Mouse (Mus musculus) kidney, embryonic 14.5 days (tissue): ENCODE data around the gene Prtg. TPM values are rescaled to one million over a fixed set of nuclear protein-coding genes. Genes with fewer than 3 reads are reported as not detected.
A peak's percentile ranks its signal among the peaks of the same experiment; 100 is the strongest.

Experiments used
- ATAC-seq: fragments of 200-750 bp; cut with Nextera tagmentation; 2 replicates; pipeline ENCODE4 v1.8.0; 2017; ENCODE audit warnings: moderate number of reproducible peaks, mild to moderate bottlenecking, moderate TSS enrichment, moderate library complexity; ENCODE audit not compliant: low FRiP score, low TSS enrichment
- H3K27ac ChIP-seq: fragments of 300-500 bp; sonication (generic); 2 replicates; pipeline ENCODE4 v1.5.1; 2014; ENCODE audit warnings: low read depth, mild to moderate bottlenecking, low read length, moderate library complexity, mixed read lengths
- H3K27me3 ChIP-seq: fragments of 300-500 bp; sonication (generic); 2 replicates; pipeline ENCODE4 v1.6.1; 2014; ENCODE audit warnings: mild to moderate bottlenecking, low read length; ENCODE audit not compliant: control insufficient read depth, insufficient read depth
- H3K36me3 ChIP-seq: fragments of 300-500 bp; sonication (generic); 2 replicates; pipeline ENCODE4 v1.6.1; 2014; ENCODE audit warnings: low read length, mixed read lengths; ENCODE audit not compliant: control insufficient read depth, insufficient read depth
- H3K4me1 ChIP-seq: fragments of 300-500 bp; sonication (generic); 2 replicates; pipeline ENCODE4 v1.6.1; 2014; ENCODE audit warnings: low read length, mixed read lengths; ENCODE audit not compliant: control insufficient read depth, insufficient read depth
- H3K4me2 ChIP-seq: fragments of 300-500 bp; sonication (generic); replicated peaks from 2 replicates; pipeline ENCODE4 v1.6.1; 2014; ENCODE audit warnings: low read depth, mild to moderate bottlenecking, low read length
- H3K4me3 ChIP-seq: fragments of 300-500 bp; sonication (generic); 2 replicates; pipeline ENCODE4 v1.5.1; 2014; ENCODE audit warnings: mild to moderate bottlenecking, low read length
- H3K9ac ChIP-seq: fragments of 300-500 bp; sonication (generic); 2 replicates; pipeline ENCODE4 v1.6.1; 2014; ENCODE audit warnings: low read depth, mild to moderate bottlenecking, low read length, moderate library complexity
- H3K9me3 ChIP-seq: fragments of 300-500 bp; sonication (generic); 2 replicates; pipeline ENCODE4 v1.6.1; 2016; ENCODE audit warnings: low read length; ENCODE audit not compliant: control insufficient read depth
- WGBS: fragments of 180-500 bp; shearing (Covaris S2); extraction: QIAGEN DNeasy Blood & Tissue Kit; methylation state at CpG from one replicate; pipeline ENCODE4 v1.1.7; 2014; 5-methylcytosine and 5-hydroxymethylcytosine counted together
- polyA plus RNA-seq: library from polyadenylated mRNA; unstranded; fragments of >200 nt; fragmentation: Nextera tagmentation; extraction: Ambion mirVana; gene quantifications from 2 replicates; pipeline ENCODE4 v1.2.1, GENCODE M21; 2014

Gene Prtg
- polyA plus RNA-seq, 1 experiment from 2014 or later, result 4.6 TPM

GRCm38 (mm10) chr9:72803280-72803679 is 3.4 kb upstream of the Prtg start:
- H3K4me2 ChIP-seq, result no peak overlapping the region
- 42% methylated on average over 4 of the region's 4 CpGs for WGBS
- no peak for ATAC-seq
- H3K27me3 ChIP-seq, result no peaks in the 10 kb centered on the region
- no peaks in the 10 kb centered on the region for H3K36me3 ChIP-seq
- no peaks in the 10 kb centered on the region for H3K9me3 ChIP-seq
- peaks cover 8% of the 10 kb centered on the region; the same call in 1 of the 2 replicates for H3K4me1 ChIP-seq
- H3K9ac ChIP-seq, result no peak overlapping the region
- H3K4me3 ChIP-seq, result no peak overlapping the region
- no peak overlapping the region for H3K27ac ChIP-seq

- Histone ChIP-seq H3K4me3 (peak overlapping the region; percentile 85), H3K27me3 (no peaks in the 10 kb centered on the region), H3K27ac (no peak overlapping the region), H3K9ac (peak overlapping the region; percentile 91; the same call in 1 of the 2 replicates), H3K4me1 (peaks cover 8% of the 10 kb centered on the region; the same call in 1 of the 2 replicates), H3K36me3 (no peaks in the 10 kb centered on the region), H3K4me2 (peak overlapping the region; percentile 94), H3K9me3 (no peaks in the 10 kb centered on the region)
- ATAC-seq, result no peak
- WGBS, result 8% methylated on average over 14 of the region's 14 CpGs
Observed at GRCm38 (mm10) chr9:72806146-72806545, 528 bp upstream of the Prtg start.

- WGBS, result under 1% methylated on average over 44 of the region's 52 CpGs
- Histone ChIP-seq H3K4me2 (peak overlapping the region; percentile 94), H3K9me3 (no peaks in the 10 kb centered on the region), H3K4me3 (peak overlapping the region; percentile 85), H3K9ac (peak overlapping the region; percentile 91), H3K4me1 (peaks cover 15% of the 10 kb centered on the region), H3K27me3 (no peaks in the 10 kb centered on the region), H3K27ac (peak overlapping the region; percentile 91), H3K36me3 (no peaks in the 10 kb centered on the region)
- peak; percentile 82 for ATAC-seq
Observed at GRCm38 (mm10) chr9:72807420-72808005, 839 bp downstream of the Prtg start.

- WGBS, result under 1% methylated on average over 6 of the region's 6 CpGs
- Histone ChIP-seq H3K27ac (no peak overlapping the region; the same call in 1 of the 2 replicates), H3K4me2 (peak overlapping the region; percentile 94), H3K9ac (peak overlapping the region; percentile 91; the same call in 1 of the 2 replicates), H3K4me3 (peak overlapping the region; percentile 85), H3K27me3 (no peaks in the 10 kb centered on the region), H3K36me3 (no peaks in the 10 kb centered on the region), H3K9me3 (no peaks in the 10 kb centered on the region), H3K4me1 (peaks cover 22% of the 10 kb centered on the region)
- ATAC-seq, result no peak
Observed at GRCm38 (mm10) chr9:72808176-72808575, 1.5 kb downstream of the Prtg start.

- Histone ChIP-seq H3K4me1 (peaks cover 22% of the 10 kb centered on the region), H3K9me3 (no peaks in the 10 kb centered on the region), H3K27ac (no peak overlapping the region), H3K4me2 (peak overlapping the region; percentile 94), H3K9ac (peak overlapping the region; percentile 91; the same call in 1 of the 2 replicates), H3K27me3 (no peaks in the 10 kb centered on the region), H3K4me3 (peak overlapping the region; percentile 85), H3K36me3 (no peaks in the 10 kb centered on the region)
- WGBS, result 16% methylated on average over 3 of the region's 3 CpGs
- no peak for ATAC-seq
Observed at GRCm38 (mm10) chr9:72808586-72808985, 1.9 kb downstream of the Prtg start.

- H3K36me3 ChIP-seq, result no peaks in the 10 kb centered on the region
- no peaks in the 10 kb centered on the region for H3K9me3 ChIP-seq
- no peak overlapping the region for H3K4me3 ChIP-seq
- H3K4me2 ChIP-seq, result peak overlapping the region; percentile 94
- no peak overlapping the region for H3K27ac ChIP-seq
- H3K27me3 ChIP-seq, result no peaks in the 10 kb centered on the region
- peaks cover 22% of the 10 kb centered on the region for H3K4me1 ChIP-seq
- 65% methylated on average over 2 of the region's 2 CpGs for WGBS
- no peak for ATAC-seq
- H3K9ac ChIP-seq, result no peak overlapping the region
Observed at GRCm38 (mm10) chr9:72809077-72809476, 2.4 kb downstream of the Prtg start.

GRCm38 (mm10) chr9:72810607-72811006 is 3.9 kb downstream of the Prtg start:
- H3K9ac ChIP-seq, result no peak overlapping the region
- 66% methylated on average over 5 of the region's 5 CpGs for WGBS
- no peak overlapping the region for H3K4me2 ChIP-seq
- H3K27me3 ChIP-seq, result no peaks in the 10 kb centered on the region
- no peak overlapping the region for H3K27ac ChIP-seq
- H3K4me3 ChIP-seq, result no peak overlapping the region
- H3K36me3 ChIP-seq, result no peaks in the 10 kb centered on the region
- no peaks in the 10 kb centered on the region for H3K9me3 ChIP-seq
- no peak for ATAC-seq
- H3K4me1 ChIP-seq, result peaks cover 22% of the 10 kb centered on the region

- Histone ChIP-seq H3K36me3 (no peaks in the 10 kb centered on the region), H3K4me2 (no peak overlapping the region; the same call in 1 of the 2 replicates), H3K27ac (no peak overlapping the region), H3K9me3 (no peaks in the 10 kb centered on the region), H3K27me3 (no peaks in the 10 kb centered on the region), H3K9ac (no peak overlapping the region; the same call in 1 of the 2 replicates), H3K4me3 (no peak overlapping the region), H3K4me1 (peaks cover 14% of the 10 kb centered on the region)
- WGBS, result 40% methylated on average over 7 of the region's 7 CpGs
- ATAC-seq, result no peak
Observed at GRCm38 (mm10) chr9:72812091-72812490, 5.4 kb downstream of the Prtg start.
